Mouse (Mus musculus): ENCODE data around the gene Gpr107.

- TF ChIP-seq CTCF (IDR thresholded peaks at IDR 0.05; ENCODE audit: borderline replicate concordance, insufficient read depth, low read length) (no peak), POLR2A (IDR thresholded peaks at IDR 0.05; ENCODE audit: low read depth, low read length) (no peak)
Observed at GRCm38 (mm10) chr2:31103321-31103720, 48.8 kb upstream of the Gpr107 start.
